Mouse (Mus musculus) frontal cortex, postnatal 25 days (tissue): ENCODE results near the gene Cenpf.
A peak's percentile ranks its signal among the peaks of the same experiment; 100 is the strongest.

Source experiments
- DNase-seq, 2 experiments: peaks; one replicate each; pipeline ENCODE4 v3.0.0; 2022; ENCODE audit warnings: low spot score in 2 of 2

Cenpf gene

GRCm38 (mm10) chr1:189631906-189632675 lies 55.8 kb downstream of the Cenpf start:
- peak in 1 of 2 experiments; percentile 34 for DNase-seq

DNA sequence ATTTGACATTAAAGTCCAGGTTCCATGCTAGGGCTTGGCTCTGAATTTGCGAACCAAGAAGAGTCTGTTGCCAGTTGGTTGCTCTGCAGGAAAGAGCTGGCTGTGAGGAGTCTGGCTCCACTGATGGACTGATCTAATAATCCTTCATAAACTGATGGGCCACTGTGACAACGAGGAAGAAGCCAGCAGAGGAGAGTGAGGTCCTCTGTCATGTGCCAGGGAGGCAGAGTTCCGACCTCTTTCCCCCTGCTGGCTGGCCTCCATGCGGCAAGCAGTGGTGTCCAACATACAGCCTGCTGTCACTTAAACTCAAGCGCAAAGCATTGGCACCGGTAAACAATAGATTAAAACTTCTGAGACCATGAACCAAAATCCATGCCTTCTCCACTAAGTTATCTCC lies 57.9 kb downstream of the Cenpf start:
- no peak for DNase-seq

DNA sequence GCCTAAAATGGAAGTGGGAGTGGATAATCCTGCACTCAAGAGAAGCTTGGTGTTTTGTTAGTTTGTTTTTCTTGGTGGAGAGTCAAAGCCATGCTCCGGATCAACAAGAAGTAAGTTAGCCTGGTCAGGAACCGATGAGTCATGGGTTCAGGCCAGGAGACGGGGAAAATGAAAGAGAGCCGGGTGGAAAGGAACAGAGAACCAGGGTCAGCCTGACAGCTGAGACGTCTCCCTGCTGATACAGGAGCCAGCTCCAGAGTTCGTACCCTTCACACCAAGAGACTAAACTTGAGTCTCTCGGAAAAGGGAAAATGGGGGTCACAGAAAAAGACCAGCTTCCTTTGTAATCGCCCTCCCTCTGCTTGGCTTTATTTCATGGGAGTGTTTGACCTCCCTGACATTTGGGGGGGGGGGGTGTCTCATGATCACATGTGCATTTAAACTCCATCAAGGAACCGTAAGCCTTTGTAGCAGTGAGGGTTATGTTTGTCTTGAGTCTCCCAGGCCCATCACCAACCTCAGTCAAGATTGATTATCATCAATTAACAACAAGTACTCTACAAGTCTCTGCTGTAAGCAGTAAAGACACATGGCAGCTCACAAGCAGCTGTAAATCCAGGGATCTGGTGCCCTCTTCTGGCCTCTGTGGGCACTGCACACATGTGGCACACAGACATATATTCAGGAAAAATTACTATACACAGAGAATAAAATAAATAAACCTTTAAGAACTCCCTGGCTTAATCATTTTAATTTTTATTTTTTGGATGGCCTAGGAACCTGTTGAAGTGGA lies 59.7 kb downstream of the Cenpf start:
- DNase-seq, result peak; percentile 38 to 49

- DNase-seq, result no peak
Measured at GRCm38 (mm10) chr1:189624756-189625155, 63.1 kb downstream of the Cenpf start.

DNA sequence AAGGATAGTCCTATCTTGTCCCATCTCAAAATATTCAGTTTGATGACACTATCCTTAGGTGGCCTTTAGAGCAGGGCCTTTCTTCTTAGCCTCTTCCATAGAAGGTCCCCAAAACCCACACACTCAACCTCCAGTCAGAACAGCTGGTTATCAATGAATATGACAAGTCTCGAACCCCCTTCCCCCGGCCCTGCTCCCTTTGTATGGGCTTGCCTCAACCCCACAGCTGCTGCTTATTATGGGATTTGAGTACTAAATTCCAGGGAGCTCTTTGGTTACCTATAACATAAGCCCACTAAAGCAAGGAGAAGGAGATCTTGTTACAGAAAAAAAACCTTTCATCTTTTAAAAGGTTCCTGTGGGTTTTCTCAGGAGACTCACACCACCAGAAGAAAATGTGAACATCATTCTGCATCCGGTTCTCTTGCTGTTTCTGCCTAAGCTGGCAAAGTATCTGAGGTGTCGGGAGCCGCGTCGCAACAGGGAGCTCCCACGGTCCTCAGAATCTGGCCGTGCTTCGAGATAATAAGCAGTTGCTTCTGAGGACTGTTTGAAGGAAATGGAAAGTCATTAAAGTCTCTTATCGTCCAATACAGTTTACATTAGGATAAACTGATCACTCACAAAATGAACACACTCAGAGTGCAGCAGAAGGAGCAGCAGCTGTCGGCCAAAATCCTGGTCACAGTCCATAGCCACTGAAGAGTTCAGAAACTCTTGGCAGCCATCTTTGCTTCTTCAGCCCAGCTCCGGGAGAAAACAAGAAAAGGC lies 68.7 kb downstream of the Cenpf start:
- no peak for DNase-seq

DNA sequence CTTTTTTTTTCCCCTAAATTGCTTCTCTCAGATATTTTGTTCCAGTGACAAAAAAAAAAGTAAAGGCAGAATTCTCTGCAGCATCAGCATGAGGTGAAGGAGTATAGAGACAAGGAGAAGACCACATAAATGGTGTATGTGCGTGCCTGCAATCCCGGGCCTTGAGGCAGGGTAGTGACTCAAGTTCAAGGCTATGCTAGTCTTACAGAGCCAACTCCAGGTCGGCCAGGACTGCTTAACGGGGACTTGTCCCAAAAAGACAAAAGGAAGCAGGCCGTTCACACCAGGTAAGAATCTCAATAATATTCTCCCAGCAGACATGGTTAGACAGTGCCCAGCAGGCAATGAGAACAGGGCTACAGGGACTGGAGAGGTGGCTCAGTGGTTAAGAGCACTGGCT lies 70.5 kb downstream of the Cenpf start:
- no peak for DNase-seq

GRCm38 (mm10) chr1:189615246-189615645 lies 72.6 kb downstream of the Cenpf start:
- no peak for DNase-seq

- no peak for DNase-seq
Measured at GRCm38 (mm10) chr1:189613076-189613475, 74.8 kb downstream of the Cenpf start.

DNA sequence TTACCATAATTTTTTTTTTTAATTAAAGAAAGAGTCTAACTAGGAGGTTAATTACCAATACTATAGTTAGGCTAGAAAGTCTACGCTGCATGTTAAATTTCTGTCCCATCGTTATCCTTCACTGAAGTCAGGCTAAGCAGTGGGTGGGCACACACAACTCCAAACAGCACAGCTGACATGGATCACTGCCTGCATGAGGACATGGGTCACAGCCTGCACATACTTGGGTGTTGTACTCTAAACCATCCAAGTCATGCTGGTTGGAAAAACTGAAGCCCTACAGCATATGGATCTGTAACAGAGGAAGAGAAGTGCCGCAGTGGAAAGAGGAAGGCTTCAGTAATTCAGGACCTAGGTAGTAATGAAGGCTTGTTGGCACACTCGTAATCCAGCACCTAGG lies 76.1 kb downstream of the Cenpf start:
- DNase-seq, result no peak

DNA sequence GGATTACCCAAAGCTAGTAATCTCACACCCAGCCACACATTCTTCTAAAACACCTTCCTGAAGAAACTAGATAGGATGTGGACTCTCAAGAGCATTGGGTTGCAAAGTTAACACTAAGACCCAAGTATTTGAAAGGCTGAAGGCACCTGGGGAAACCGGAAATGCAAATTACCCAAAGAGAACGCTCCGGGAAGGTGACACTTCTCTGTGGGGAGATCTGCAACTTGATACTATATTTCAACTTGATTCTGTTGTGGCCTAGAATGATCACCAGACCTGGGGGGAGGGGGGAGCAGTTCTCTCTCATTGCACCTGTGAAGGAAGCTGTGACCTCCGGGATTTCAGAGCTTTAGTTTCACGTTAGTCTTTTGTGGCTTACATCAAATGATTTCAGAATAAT lies 79.2 kb downstream of the Cenpf start:
- no peak for DNase-seq

DNA sequence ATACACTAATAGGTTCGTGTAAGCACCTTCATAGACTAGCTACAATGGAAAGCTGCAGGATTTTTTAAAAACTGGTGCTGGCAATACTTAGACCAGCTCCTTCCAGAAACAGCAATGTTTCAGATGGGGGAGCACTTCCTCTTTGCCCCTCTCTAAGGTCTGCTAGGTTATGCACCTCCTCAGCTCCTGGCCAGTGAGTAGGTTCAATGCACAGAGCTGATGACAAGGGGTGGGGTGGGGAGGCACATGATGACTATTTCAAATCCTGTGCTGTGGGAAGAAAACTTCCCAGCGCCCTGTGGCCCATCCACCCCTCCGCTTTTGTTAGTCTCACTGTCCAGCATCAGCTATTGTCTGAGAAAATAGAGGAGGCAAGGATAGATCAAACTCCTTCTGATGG lies 79.8 kb downstream of the Cenpf start:
- no peak for DNase-seq

DNA sequence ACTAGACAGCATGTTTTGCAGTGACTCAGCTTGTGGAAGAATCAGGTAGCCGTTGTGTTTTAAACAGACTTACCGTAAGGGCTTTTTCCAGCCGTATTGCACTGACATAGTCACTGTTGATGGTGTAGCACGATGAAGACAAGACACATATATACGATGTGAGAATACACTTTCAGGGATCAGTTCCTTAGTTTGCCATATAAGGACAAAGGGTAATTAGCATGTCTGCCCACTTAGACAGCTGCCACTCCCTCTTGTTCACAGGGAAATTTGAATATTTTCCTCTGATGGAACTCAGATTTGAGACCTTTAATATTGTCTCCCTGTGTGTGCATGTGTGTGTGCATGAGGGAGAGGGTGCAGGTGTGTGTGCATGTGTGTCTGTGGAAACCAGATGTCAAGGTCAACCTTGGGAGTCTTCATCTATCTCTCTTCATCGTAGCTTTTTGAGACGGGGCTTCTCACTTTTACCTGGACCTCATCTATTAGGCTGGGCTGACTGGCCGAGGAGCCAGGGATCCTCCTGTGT lies 82.2 kb downstream of the Cenpf start:
- no peak for DNase-seq

GRCm38 (mm10) chr1:189597096-189597495 lies 90.8 kb downstream of the Cenpf start:
- DNase-seq, result no peak
